8 mouse cellular contexts compared by ENCODE assay signal in the genomic region with DNA sequence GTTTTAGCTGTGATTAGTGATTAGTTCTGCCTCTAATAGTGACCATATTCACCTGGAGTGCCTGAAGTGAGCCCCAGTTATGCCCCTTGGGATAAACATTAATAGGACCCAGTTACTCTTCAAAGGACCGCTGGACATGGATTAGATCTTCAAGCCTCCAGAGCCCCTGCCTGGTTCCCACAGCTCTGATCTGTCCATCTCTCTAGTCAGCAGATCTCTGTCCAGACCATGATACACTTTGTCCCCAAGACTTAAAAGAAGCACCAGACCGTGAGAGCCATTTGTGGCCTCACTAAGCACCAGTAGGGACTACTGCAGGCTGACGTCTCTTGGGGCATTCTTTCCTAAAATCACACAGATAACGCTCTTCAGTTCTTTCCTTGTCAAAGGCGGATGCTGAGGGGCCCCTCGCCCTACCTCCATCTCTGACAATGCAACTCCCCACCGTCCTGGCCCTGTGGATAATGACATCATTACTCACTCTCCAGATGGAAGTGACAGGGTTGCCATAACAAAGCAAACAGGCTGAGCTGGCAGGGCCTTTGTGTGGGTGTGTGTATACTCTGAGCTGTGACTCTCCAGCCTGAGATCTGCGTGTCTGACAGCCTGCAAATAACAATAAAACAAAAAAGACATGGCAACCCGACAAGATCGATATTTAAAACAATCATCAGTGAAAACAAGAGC. TPM values are rescaled to one million over a fixed set of nuclear protein-coding genes. Genes with fewer than 3 reads are reported as not detected.
DNase-seq lines count a peak whose midpoint lies in the region; ATAC-seq and TF ChIP-seq lines count a peak whose summit lies in the region.

No protein-coding gene starts in this region.

- H3K4me1 ChIP-seq in liver, embryonic 12.5 days = peaks cover 13% of the 10 kb centered on the region
- H3K4me1 ChIP-seq in liver, embryonic 11.5 days (replicated peaks; ENCODE audit: control insufficient read depth, insufficient read depth, low read length) = peaks cover 5% of the 10 kb centered on the region
- peaks cover 7% of the 10 kb centered on the region for H3K4me1 ChIP-seq in hindbrain, postnatal 0 days (ENCODE audit: insufficient read depth, low read length)
- H3K4me1 ChIP-seq in midbrain, embryonic 14.5 days (ENCODE audit: control insufficient read depth, insufficient read depth, low read length) = peaks cover 24% of the 10 kb centered on the region

- TF ChIP-seq CTCF in hindbrain, postnatal 0 days (IDR thresholded peaks at IDR 0.05; ENCODE audit: low read depth) = no peak
- no peak for TF ChIP-seq CTCF in left cerebral cortex, adult 2 months (IDR thresholded peaks at IDR 0.05)

- no peak overlapping the region for H3K4me3 ChIP-seq in liver, embryonic 12.5 days
- H3K4me3 ChIP-seq in liver, embryonic 11.5 days (ENCODE audit: low read depth, low read length) = no peak overlapping the region
- H3K4me3 ChIP-seq in hindbrain, postnatal 0 days (ENCODE audit: low read length) = no peak overlapping the region
- H3K4me3 ChIP-seq in left cerebral cortex, adult 2 months = no peak overlapping the region
- no peak overlapping the region for H3K4me3 ChIP-seq in midbrain, embryonic 14.5 days (replicated peaks; ENCODE audit: low read depth, low read length)

- no peak overlapping the region for H3K27ac ChIP-seq in liver, embryonic 12.5 days
- no peak overlapping the region for H3K27ac ChIP-seq in liver, embryonic 11.5 days (ENCODE audit: low read depth, low read length)
- peak overlapping the region; percentile 59; the same call in 1 of the 2 replicates for H3K27ac ChIP-seq in hindbrain, postnatal 0 days
- peak overlapping the region; percentile 69; the same call in 1 of the 2 replicates for H3K27ac ChIP-seq in left cerebral cortex, adult 2 months
- H3K27ac ChIP-seq in midbrain, embryonic 14.5 days (replicated peaks; ENCODE audit: low read depth, low read length) = peak overlapping the region; percentile 84

- 30% methylated on average over 10 of the region's 10 CpGs for WGBS in liver, embryonic 12.5 days (ENCODE audit: insufficient replicate concordance)
- WGBS in liver, embryonic 11.5 days = 32% methylated on average over 10 of the region's 10 CpGs
- 10% methylated on average over 10 of the region's 10 CpGs for WGBS in hindbrain, postnatal 0 days
- WGBS in midbrain, embryonic 14.5 days = 3% methylated on average over 10 of the region's 10 CpGs

- no peak overlapping the region for H3K9ac ChIP-seq in liver, embryonic 12.5 days
- H3K9ac ChIP-seq in liver, embryonic 11.5 days (ENCODE audit: low read depth, low read length) = no peak overlapping the region
- peak overlapping the region; percentile 21 for H3K9ac ChIP-seq in hindbrain, postnatal 0 days (replicated peaks; ENCODE audit: low read length)
- H3K9ac ChIP-seq in midbrain, embryonic 14.5 days (replicated peaks; ENCODE audit: low read length) = 0 out of 2 replicates have a peak overlapping the region, but pooled peaks have one; percentile 27

- no peak overlapping the region for H3K4me2 ChIP-seq in liver, embryonic 12.5 days
- H3K4me2 ChIP-seq in liver, embryonic 11.5 days = no peak overlapping the region
- H3K4me2 ChIP-seq in hindbrain, postnatal 0 days (ENCODE audit: low read depth, low read length) = 0 out of 2 replicates have a peak overlapping the region, but pooled peaks have one; percentile 31
- peak overlapping the region; percentile 42 for H3K4me2 ChIP-seq in midbrain, embryonic 14.5 days (ENCODE audit: low read length)

- H3K27me3 ChIP-seq in liver, embryonic 12.5 days (replicated peaks) = no peaks in the 10 kb centered on the region
- H3K27me3 ChIP-seq in liver, embryonic 11.5 days (replicated peaks; ENCODE audit: control insufficient read depth, insufficient read depth, low read length) = no peaks in the 10 kb centered on the region
- H3K27me3 ChIP-seq in hindbrain, postnatal 0 days (ENCODE audit: insufficient read depth, low read length) = no peaks in the 10 kb centered on the region
- no peaks in the 10 kb centered on the region for H3K27me3 ChIP-seq in midbrain, embryonic 14.5 days (ENCODE audit: control insufficient read depth, insufficient read depth, low read length)

- no peaks in the 10 kb centered on the region for H3K36me3 ChIP-seq in liver, embryonic 12.5 days
- no peaks in the 10 kb centered on the region for H3K36me3 ChIP-seq in liver, embryonic 11.5 days (ENCODE audit: control insufficient read depth, insufficient read depth, low read length)
- no peaks in the 10 kb centered on the region for H3K36me3 ChIP-seq in hindbrain, postnatal 0 days (ENCODE audit: insufficient read depth, low read length)
- no peaks in the 10 kb centered on the region for H3K36me3 ChIP-seq in midbrain, embryonic 14.5 days (ENCODE audit: control insufficient read depth, insufficient read depth, low read length)

- intact Hi-C loops in left cerebral cortex, adult 2 months (cut with DNase I) = loop anchor here (5.0 kb wide), 1 partner anchor 667 kb away; the partner anchor contains the start of gene Ahi1

- DNase-seq in liver, embryonic 11.5 days (ENCODE audit: low spot score) = no peak
- DNase-seq in frontal cortex, adult 2 months (ENCODE audit: extremely low spot score in 1 of 2, low spot score in 1 of 2) = peak; percentile 38 to 66
- peak; percentile 71 for DNase-seq in hindbrain, postnatal 0 days (ENCODE audit: low spot score)
- DNase-seq in left cerebral cortex, adult 2 months (ENCODE audit: extremely low spot score in 1 of 2, low spot score in 2 of 2) = peak; percentile 42 to 51
- peak; percentile 76 for DNase-seq in midbrain, embryonic 14.5 days
- no peak for DNase-seq in urinary bladder, adult 18-20 months (ENCODE audit: low spot score in 2 of 2)

- ATAC-seq in liver, embryonic 12.5 days = peak; percentile 59
- no peak; the same call in 1 of the 2 replicates for ATAC-seq in liver, embryonic 11.5 days (replicated peaks; ENCODE audit: low FRiP score)
- ATAC-seq in hindbrain, postnatal 0 days = peak; percentile 89
- peak; percentile 80 for ATAC-seq in midbrain, embryonic 14.5 days (ENCODE audit: low FRiP score, low TSS enrichment)
- ATAC-seq in activated CD4-positive, CD25-positive, alpha-beta regulatory T cell, adult 4 months = no peak

- no peaks in the 10 kb centered on the region for H3K9me3 ChIP-seq in liver, embryonic 12.5 days (replicated peaks)
- H3K9me3 ChIP-seq in liver, embryonic 11.5 days (ENCODE audit: control insufficient read depth, low read length) = no peaks in the 10 kb centered on the region
- H3K9me3 ChIP-seq in hindbrain, postnatal 0 days (ENCODE audit: low read length) = no peaks in the 10 kb centered on the region
- no peaks in the 10 kb centered on the region for H3K9me3 ChIP-seq in midbrain, embryonic 14.5 days (ENCODE audit: control insufficient read depth, low read length)

RNA-seq across cellular contexts. Expression of gene Bclaf1, which starts 26.8 kb away (rescaled TPM):
- 79.3 and 80.4 TPM in 2 replicates for polyA plus RNA-seq in liver, embryonic 12.5 days (2016; fragmentation: Nextera tagmentation; extraction: Ambion mirVana)
- 129 and 133 TPM in 2 replicates for polyA plus RNA-seq in liver, embryonic 11.5 days (2014; fragmentation: Nextera tagmentation; extraction: Ambion mirVana)
- 83.5 and 86.7 TPM in 2 replicates for polyA plus RNA-seq in frontal cortex, adult 2 months (2012; rRNA removed)
- total RNA-seq in hindbrain, postnatal 0 days (2014; rRNA removed) = 83.4 and 94.5 TPM in 2 replicates
- 94.4 and 96.2 TPM in 2 replicates for polyA plus RNA-seq in hindbrain, postnatal 0 days (2015; fragmentation: Nextera tagmentation; extraction: Ambion mirVana)
- total RNA-seq in left cerebral cortex, adult 2 months (2021) = 100 to 1,000 TPM; 116 to 131 TPM
- polyA plus RNA-seq in midbrain, embryonic 14.5 days (2014; fragmentation: Nextera tagmentation; extraction: Ambion mirVana) = 113 and 148 TPM in 2 replicates
- polyA plus RNA-seq in activated CD4-positive, CD25-positive, alpha-beta regulatory T cell, adult 4 months (2017; shearing (Covaris generic)) = 100 to 1,000 TPM; 156 to 168 TPM

Comparison
In these comparisons a context has a peak if more than half of its experiments do, and no peak if none do; other contexts are left out.
1. ATAC-seq: peak in liver, embryonic 12.5 days (single experiment), hindbrain, postnatal 0 days (single experiment) and midbrain, embryonic 14.5 days (single experiment); none in liver, embryonic 11.5 days (single experiment) and activated CD4-positive, CD25-positive, alpha-beta regulatory T cell, adult 4 months (single experiment).
2. H3K27ac ChIP-seq: peak in hindbrain, postnatal 0 days (single experiment), left cerebral cortex, adult 2 months (single experiment) and midbrain, embryonic 14.5 days (single experiment); none in liver, embryonic 12.5 days (single experiment) and liver, embryonic 11.5 days (single experiment).
3. H3K4me2 ChIP-seq: peak in hindbrain, postnatal 0 days (single experiment) and midbrain, embryonic 14.5 days (single experiment); none in liver, embryonic 12.5 days (single experiment) and liver, embryonic 11.5 days (single experiment).
4. H3K9ac ChIP-seq: peak in hindbrain, postnatal 0 days (single experiment) and midbrain, embryonic 14.5 days (single experiment); none in liver, embryonic 12.5 days (single experiment) and liver, embryonic 11.5 days (single experiment).
5. DNase-seq: peak in frontal cortex, adult 2 months (2 of 2), hindbrain, postnatal 0 days (single experiment), left cerebral cortex, adult 2 months (2 of 2) and midbrain, embryonic 14.5 days (single experiment); none in liver, embryonic 11.5 days (single experiment) and urinary bladder, adult 18-20 months (0 of 2).